7 mouse cellular contexts compared by ENCODE assay signal in genomic region chr11:62494754-62495275, GRCm38 (mm10). TPM values are rescaled to one million over a fixed set of nuclear protein-coding genes. Genes with fewer than 3 reads are reported as not detected.
DNase-seq lines count a peak whose midpoint lies in the region; ATAC-seq and TF ChIP-seq lines count a peak whose summit lies in the region.

No protein-coding gene starts in this region.

- peak overlapping the region; percentile 69 for H3K4me3 ChIP-seq in E14TG2a.4 (replicated peaks; ENCODE audit: low read length)
- H3K4me3 ChIP-seq in forebrain, embryonic 13.5 days = no peak overlapping the region
- no peak overlapping the region for H3K4me3 ChIP-seq in left cerebral cortex, adult 2 months
- peak overlapping the region; percentile 51 for H3K4me3 ChIP-seq in megakaryocyte, embryonic 14.5 days (replicated peaks)
- no peak overlapping the region for H3K4me3 ChIP-seq in stomach, embryonic 16.5 days (replicated peaks; ENCODE audit: low read length)

- no peak overlapping the region for H3K27ac ChIP-seq in forebrain, embryonic 13.5 days
- H3K27ac ChIP-seq in left cerebral cortex, adult 2 months = peak overlapping the region; percentile 81; the same call in 1 of the 2 replicates
- H3K27ac ChIP-seq in stomach, embryonic 16.5 days (ENCODE audit: low read length) = peak overlapping the region; percentile 74

- no peaks in the 10 kb centered on the region for H3K9me3 ChIP-seq in E14TG2a.4 (ENCODE audit: low read length)
- no peaks in the 10 kb centered on the region for H3K9me3 ChIP-seq in forebrain, embryonic 13.5 days (replicated peaks)
- no peaks in the 10 kb centered on the region for H3K9me3 ChIP-seq in megakaryocyte, embryonic 14.5 days
- no peaks in the 10 kb centered on the region for H3K9me3 ChIP-seq in stomach, embryonic 16.5 days (replicated peaks; ENCODE audit: control insufficient read depth, low read length)

- peak; percentile 99 for ATAC-seq in activated CD4-positive, CD25-positive, alpha-beta regulatory T cell, adult 4 months
- no peak for ATAC-seq in forebrain, embryonic 13.5 days
- ATAC-seq in stomach, embryonic 16.5 days (ENCODE audit: insufficient read depth, low FRiP score) = peak; percentile 90

- intact Hi-C loops in left cerebral cortex, adult 2 months (cut with DNase I) = loop anchor here (5.0 kb wide), 1 partner anchor 68 kb away; no protein-coding TSS in a partner anchor

- DNase-seq in heart, postnatal 4 days = peak; percentile 54
- peak in 1 of 2 experiments; percentile 24 for DNase-seq in left cerebral cortex, adult 2 months (ENCODE audit: extremely low spot score in 1 of 2, low spot score in 2 of 2)

- 0 out of 2 replicates have a peak overlapping the region, but pooled peaks have one; percentile 6 for H3K9ac ChIP-seq in forebrain, embryonic 13.5 days
- H3K9ac ChIP-seq in stomach, embryonic 16.5 days (ENCODE audit: low read length) = peak overlapping the region; percentile 29

- WGBS in forebrain, embryonic 13.5 days = 4% methylated on average over 6 of the region's 6 CpGs
- 5% methylated on average over 6 of the region's 6 CpGs for WGBS in stomach, embryonic 16.5 days

- H3K4me1 ChIP-seq in E14TG2a.4 (replicated peaks; ENCODE audit: low read depth, low read length) = peaks cover 94% of the 10 kb centered on the region
- H3K4me1 ChIP-seq in forebrain, embryonic 13.5 days = peaks cover 8% of the 10 kb centered on the region
- H3K4me1 ChIP-seq in megakaryocyte, embryonic 14.5 days = peaks cover 55% of the 10 kb centered on the region
- peaks cover 18% of the 10 kb centered on the region for H3K4me1 ChIP-seq in stomach, embryonic 16.5 days (ENCODE audit: control insufficient read depth, insufficient read depth, low read length)

- H3K27me3 ChIP-seq in E14TG2a.4 (ENCODE audit: insufficient read depth, low read length) = no peaks in the 10 kb centered on the region
- no peaks in the 10 kb centered on the region for H3K27me3 ChIP-seq in forebrain, embryonic 13.5 days
- H3K27me3 ChIP-seq in megakaryocyte, embryonic 14.5 days (replicated peaks) = no peaks in the 10 kb centered on the region
- no peaks in the 10 kb centered on the region for H3K27me3 ChIP-seq in stomach, embryonic 16.5 days (ENCODE audit: control insufficient read depth, insufficient read depth, low read length)

- no peak for TF ChIP-seq CTCF in E14TG2a.4 (conservative IDR thresholded peaks at IDR 0.05; ENCODE audit: low read length)
- no peak for TF ChIP-seq CTCF in left cerebral cortex, adult 2 months (IDR thresholded peaks at IDR 0.05)

- no peak overlapping the region for H3K4me2 ChIP-seq in forebrain, embryonic 13.5 days
- H3K4me2 ChIP-seq in stomach, embryonic 16.5 days (ENCODE audit: low read depth, low read length) = no peak overlapping the region

- H3K36me3 ChIP-seq in E14TG2a.4 (ENCODE audit: insufficient read depth, low read length) = no peaks in the 10 kb centered on the region
- H3K36me3 ChIP-seq in forebrain, embryonic 13.5 days (ENCODE audit: poor library complexity, severe bottlenecking) = no peaks in the 10 kb centered on the region
- H3K36me3 ChIP-seq in megakaryocyte, embryonic 14.5 days (replicated peaks; ENCODE audit: low read length) = peaks cover 38% of the 10 kb centered on the region
- no peaks in the 10 kb centered on the region for H3K36me3 ChIP-seq in stomach, embryonic 16.5 days (ENCODE audit: control insufficient read depth, insufficient read depth, low read length)

RNA-seq across cellular contexts. Expression of gene Ncor1, which starts 36.5 kb away (rescaled TPM):
- 100 to 1,000 TPM; 162 to 188 TPM for polyA plus RNA-seq in activated CD4-positive, CD25-positive, alpha-beta regulatory T cell, adult 4 months (2017; shearing (Covaris generic))
- polyA plus RNA-seq in forebrain, embryonic 13.5 days (2015; fragmentation: Nextera tagmentation; extraction: Ambion mirVana) = 120 and 170 TPM in 2 replicates
- 100 to 1,000 TPM; 137 to 151 TPM for total RNA-seq in heart, postnatal 4 days (2021)
- total RNA-seq in left cerebral cortex, adult 2 months (2021) = 100 to 1,000 TPM; 267 to 299 TPM
- polyA plus RNA-seq in megakaryocyte, embryonic 14.5 days (2012; ENCODE audit: insufficient read depth, low replicate concordance) = 86.7 and 160 TPM in 2 replicates
- 45.0 and 52.7 TPM in 2 replicates for polyA plus RNA-seq in stomach, embryonic 16.5 days (2015; fragmentation: Nextera tagmentation; extraction: Ambion mirVana)

RNA-seq across cellular contexts. Expression of gene Pigl, which starts 36.6 kb away (rescaled TPM):
- polyA plus RNA-seq in activated CD4-positive, CD25-positive, alpha-beta regulatory T cell, adult 4 months (2017; shearing (Covaris generic)) = 1 to 10 TPM; 6.8 to 9.9 TPM
- 6.2 and 7.6 TPM in 2 replicates for polyA plus RNA-seq in forebrain, embryonic 13.5 days (2015; fragmentation: Nextera tagmentation; extraction: Ambion mirVana)
- 1 to 10 TPM; 3.9 to 4.5 TPM for total RNA-seq in heart, postnatal 4 days (2021)
- 1 to 10 TPM; 6.4 to 6.8 TPM for total RNA-seq in left cerebral cortex, adult 2 months (2021)
- polyA plus RNA-seq in megakaryocyte, embryonic 14.5 days (2012; ENCODE audit: insufficient read depth, low replicate concordance) = 3.4 and 7.5 TPM in 2 replicates
- 8.5 and 9.5 TPM in 2 replicates for polyA plus RNA-seq in stomach, embryonic 16.5 days (2015; fragmentation: Nextera tagmentation; extraction: Ambion mirVana)

RNA-seq across cellular contexts. Expression of gene Cenpv, which starts 44.2 kb away (rescaled TPM):
- polyA plus RNA-seq in activated CD4-positive, CD25-positive, alpha-beta regulatory T cell, adult 4 months (2017; shearing (Covaris generic)) = 1 to 10 TPM in 1 of 2 experiments, not detected in 1; 2.4 TPM
- polyA plus RNA-seq in forebrain, embryonic 13.5 days (2015; fragmentation: Nextera tagmentation; extraction: Ambion mirVana) = 74.4 and 78.7 TPM in 2 replicates
- 10 to 100 TPM; 23.8 to 25.7 TPM for total RNA-seq in heart, postnatal 4 days (2021)
- 10 to 100 TPM; 34.6 to 41.0 TPM for total RNA-seq in left cerebral cortex, adult 2 months (2021)
- polyA plus RNA-seq in megakaryocyte, embryonic 14.5 days (2012; ENCODE audit: insufficient read depth, low replicate concordance) = 10.8 and 13.9 TPM in 2 replicates
- polyA plus RNA-seq in stomach, embryonic 16.5 days (2015; fragmentation: Nextera tagmentation; extraction: Ambion mirVana) = 4.2 and 5.7 TPM in 2 replicates

RNA-seq across cellular contexts. Expression of gene Ubb, which starts 56.2 kb away (rescaled TPM):
- polyA plus RNA-seq in activated CD4-positive, CD25-positive, alpha-beta regulatory T cell, adult 4 months (2017; shearing (Covaris generic)) = 1,000 to 10,000 TPM; 5,033 to 6,460 TPM
- polyA plus RNA-seq in forebrain, embryonic 13.5 days (2015; fragmentation: Nextera tagmentation; extraction: Ambion mirVana) = 4,545 and 4,559 TPM in 2 replicates
- 100 to 1,000 TPM; 828 to 847 TPM for total RNA-seq in heart, postnatal 4 days (2021)
- 1,000 to 10,000 TPM; 1,603 to 1,693 TPM for total RNA-seq in left cerebral cortex, adult 2 months (2021)
- polyA plus RNA-seq in megakaryocyte, embryonic 14.5 days (2012; ENCODE audit: insufficient read depth, low replicate concordance) = 1,084 and 1,175 TPM in 2 replicates
- polyA plus RNA-seq in stomach, embryonic 16.5 days (2015; fragmentation: Nextera tagmentation; extraction: Ambion mirVana) = 2,665 and 2,674 TPM in 2 replicates

Comparison
In these comparisons a context has a peak if more than half of its experiments do, and no peak if none do; other contexts are left out.
1. H3K4me3 ChIP-seq: peak in E14TG2a.4 (single experiment) and megakaryocyte, embryonic 14.5 days (single experiment); none in forebrain, embryonic 13.5 days (single experiment), left cerebral cortex, adult 2 months (single experiment) and stomach, embryonic 16.5 days (single experiment).